ENCODE assay signal across 7 mouse cellular contexts in the genomic region with DNA sequence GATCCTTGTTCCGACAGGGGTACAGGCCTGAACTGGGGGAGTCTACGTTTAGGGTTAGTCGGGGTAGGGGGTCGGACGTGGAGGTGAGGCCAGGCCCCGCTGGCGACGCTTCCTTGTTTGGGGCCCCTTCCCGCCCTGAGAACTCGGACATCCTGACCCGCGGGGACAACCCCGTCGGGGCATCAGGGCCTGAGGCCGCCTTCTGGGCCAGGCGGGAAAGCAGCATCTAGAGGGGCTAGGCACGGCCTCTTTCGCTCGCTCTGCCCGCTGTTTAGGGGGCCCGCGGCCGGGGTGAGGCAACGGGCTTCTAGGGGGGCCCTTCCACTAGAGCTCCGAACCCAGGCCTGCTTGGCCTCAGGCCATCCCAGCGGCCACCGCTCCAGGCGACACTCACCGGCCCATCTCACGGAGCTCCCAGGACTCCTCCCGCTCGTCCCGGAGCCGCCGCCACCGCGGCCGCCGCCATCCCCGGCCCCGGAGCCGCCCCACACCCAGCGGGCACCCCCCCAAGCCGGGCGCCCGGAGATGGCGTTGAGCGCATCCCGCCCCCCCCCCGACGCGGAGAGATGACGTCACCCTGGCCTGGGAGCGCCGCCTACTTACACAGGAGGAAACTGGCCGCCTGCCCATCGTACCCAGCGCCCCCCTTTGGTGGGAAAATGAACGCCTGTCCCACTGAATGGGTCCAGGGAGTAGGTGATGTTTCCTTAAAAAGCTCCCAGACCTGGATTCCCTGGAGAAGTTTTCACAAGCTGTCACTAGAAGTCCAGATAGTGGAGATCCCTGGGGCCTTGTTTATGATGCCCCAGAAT. TPM values are rescaled to one million over a fixed set of nuclear protein-coding genes. Genes with fewer than 3 reads are reported as not detected.
DNase-seq lines count a peak whose midpoint lies in the region; ATAC-seq and TF ChIP-seq lines count a peak whose summit lies in the region.

A gene (minus strand): TSS at position 503 of the 812 bp plus-strand sequence.

- H3K36me3 ChIP-seq in embryonic facial prominence, embryonic 12.5 days = peaks cover 24% of the 10 kb centered on the region
- H3K36me3 ChIP-seq in kidney, adult 2 months (ENCODE audit: control insufficient read depth, insufficient read depth, low read length) = no peaks in the 10 kb centered on the region
- peaks cover 24% of the 10 kb centered on the region for H3K36me3 ChIP-seq in limb, embryonic 12.5 days
- H3K36me3 ChIP-seq in midbrain, embryonic 15.5 days (replicated peaks) = peaks cover 19% of the 10 kb centered on the region
- peaks cover 11% of the 10 kb centered on the region for H3K36me3 ChIP-seq in spleen, adult 2 months (ENCODE audit: control insufficient read depth, insufficient read depth, low read length)

- no peak for TF ChIP-seq POLR2A in kidney, adult 2 months (IDR thresholded peaks at IDR 0.05; ENCODE audit: low read depth, low read length)
- TF ChIP-seq POLR2A in spleen, adult 2 months (IDR thresholded peaks at IDR 0.05; ENCODE audit: low read depth, low read length) = no peak

- no peaks in the 10 kb centered on the region for H3K27me3 ChIP-seq in embryonic facial prominence, embryonic 12.5 days
- H3K27me3 ChIP-seq in kidney, adult 2 months (replicated peaks; ENCODE audit: control insufficient read depth, insufficient read depth, low read length) = no peaks in the 10 kb centered on the region
- no peaks in the 10 kb centered on the region for H3K27me3 ChIP-seq in limb, embryonic 12.5 days
- no peaks in the 10 kb centered on the region for H3K27me3 ChIP-seq in midbrain, embryonic 15.5 days (replicated peaks)
- no peaks in the 10 kb centered on the region for H3K27me3 ChIP-seq in spleen, adult 2 months (ENCODE audit: control insufficient read depth, insufficient read depth, low read length)

- WGBS in embryonic facial prominence, embryonic 12.5 days = under 1% methylated on average over 59 of the region's 59 CpGs
- WGBS in kidney, adult 2 months = under 1% methylated on average over 58 of the region's 59 CpGs
- under 1% methylated on average over 59 of the region's 59 CpGs for WGBS in limb, embryonic 12.5 days
- under 1% methylated on average over 59 of the region's 59 CpGs for WGBS in midbrain, embryonic 15.5 days
- WGBS in spleen, adult 2 months = under 1% methylated on average over 54 of the region's 59 CpGs

- H3K9me3 ChIP-seq in embryonic facial prominence, embryonic 12.5 days = no peaks in the 10 kb centered on the region
- H3K9me3 ChIP-seq in limb, embryonic 12.5 days = no peaks in the 10 kb centered on the region
- H3K9me3 ChIP-seq in midbrain, embryonic 15.5 days = no peaks in the 10 kb centered on the region

- TF ChIP-seq CTCF in kidney, adult 2 months (conservative IDR thresholded peaks at IDR 0.05; ENCODE audit: insufficient read depth, insufficient read length, low read depth, low read length) = peak; percentile 50
- peak; percentile 48; the same call in 1 of the 2 replicates for TF ChIP-seq CTCF in spleen, adult 2 months (IDR thresholded peaks at IDR 0.05; ENCODE audit: extremely low read depth, insufficient read depth, insufficient read length, insufficient replicate concordance)

- H3K27ac ChIP-seq in embryonic facial prominence, embryonic 12.5 days = peak within 1 kb of the TSS; percentile 57; the same call in 1 of the 2 replicates
- H3K27ac ChIP-seq in kidney, adult 2 months (ENCODE audit: insufficient read depth, low read depth, low read length) = peak within 1 kb of the TSS; percentile 59
- H3K27ac ChIP-seq in limb, embryonic 12.5 days = peak within 1 kb of the TSS; percentile 67; the same call in 1 of the 2 replicates
- peak within 1 kb of the TSS; percentile 69 for H3K27ac ChIP-seq in midbrain, embryonic 15.5 days
- 0 out of 2 replicates have a peak within 1 kb of the TSS, but pooled peaks have one; percentile 25 for H3K27ac ChIP-seq in spleen, adult 2 months (ENCODE audit: insufficient read depth, low read length)

- peak within 1 kb of the TSS; percentile 93 for H3K4me3 ChIP-seq in embryonic facial prominence, embryonic 12.5 days
- H3K4me3 ChIP-seq in kidney, adult 2 months (ENCODE audit: insufficient read depth, low read depth, low read length) = peak within 1 kb of the TSS; percentile 98
- H3K4me3 ChIP-seq in limb, embryonic 12.5 days (replicated peaks) = peak within 1 kb of the TSS; percentile 98
- H3K4me3 ChIP-seq in midbrain, embryonic 15.5 days = peak within 1 kb of the TSS; percentile 100
- H3K4me3 ChIP-seq in spleen, adult 2 months (ENCODE audit: extremely low read depth, insufficient read depth, insufficient read length) = peak within 1 kb of the TSS; percentile 78

- peaks cover 14% of the 10 kb centered on the region for H3K4me1 ChIP-seq in embryonic facial prominence, embryonic 12.5 days
- H3K4me1 ChIP-seq in kidney, adult 2 months (ENCODE audit: control insufficient read depth, insufficient read depth, low read length) = peaks cover 5% of the 10 kb centered on the region; the same call in 1 of the 2 replicates
- peaks cover 8% of the 10 kb centered on the region for H3K4me1 ChIP-seq in limb, embryonic 12.5 days (replicated peaks)
- peaks cover 19% of the 10 kb centered on the region for H3K4me1 ChIP-seq in midbrain, embryonic 15.5 days
- H3K4me1 ChIP-seq in spleen, adult 2 months (ENCODE audit: control insufficient read depth, insufficient read depth, insufficient read length) = peaks cover 4% of the 10 kb centered on the region; the same call in 1 of the 2 replicates

- DNase-seq in adrenal gland, postnatal 25 days = peak; percentile 87
- DNase-seq in heart, adult 18-20 months = peak; percentile 81 to 91
- peak; percentile 88 for DNase-seq in kidney, adult 2 months
- DNase-seq in spleen, adult 2 months (ENCODE audit: low read depth in 1 of 2, low spot score in 2 of 2) = peak; percentile 74

- ATAC-seq in embryonic facial prominence, embryonic 12.5 days (ENCODE audit: insufficient number of reproducible peaks, insufficient read depth, low FRiP score, low TSS enrichment) = peak; percentile 80
- peak; percentile 66; the same call in 1 of the 2 replicates for ATAC-seq in limb, embryonic 12.5 days (ENCODE audit: insufficient number of reproducible peaks, insufficient read depth, low FRiP score, low TSS enrichment, low read depth)
- ATAC-seq in midbrain, embryonic 15.5 days (replicated peaks) = peak; percentile 86

- H3K4me2 ChIP-seq in embryonic facial prominence, embryonic 12.5 days (replicated peaks) = peak within 1 kb of the TSS; percentile 93
- H3K4me2 ChIP-seq in limb, embryonic 12.5 days = peak within 1 kb of the TSS; percentile 94
- peak within 1 kb of the TSS; percentile 95 for H3K4me2 ChIP-seq in midbrain, embryonic 15.5 days

- H3K9ac ChIP-seq in embryonic facial prominence, embryonic 12.5 days = peak within 1 kb of the TSS; percentile 95
- H3K9ac ChIP-seq in limb, embryonic 12.5 days (replicated peaks) = peak within 1 kb of the TSS; percentile 99
- H3K9ac ChIP-seq in midbrain, embryonic 15.5 days = peak within 1 kb of the TSS; percentile 100

RNA-seq across cellular contexts. Expression of the gene that starts here (rescaled TPM):
- 31.0 and 41.8 TPM in 2 replicates for total RNA-seq in adrenal gland, postnatal 25 days (2021)
- 9.3 and 9.6 TPM in 2 replicates for polyA plus RNA-seq in embryonic facial prominence, embryonic 12.5 days (2016; fragmentation: Nextera tagmentation; extraction: Ambion mirVana)
- 10 to 100 TPM; 21.2 TPM for total RNA-seq in heart, adult 18-20 months (2021)
- polyA plus RNA-seq in kidney, adult 2 months (2012; rRNA removed) = 16.9 and 17.2 TPM in 2 replicates
- 9.2 and 10.0 TPM in 2 replicates for polyA plus RNA-seq in limb, embryonic 12.5 days (2016; fragmentation: Nextera tagmentation; extraction: Ambion mirVana)
- polyA plus RNA-seq in midbrain, embryonic 15.5 days (2015; fragmentation: Nextera tagmentation; extraction: Ambion mirVana) = 3.5 and 4.1 TPM in 2 replicates
- polyA plus RNA-seq in spleen, adult 2 months (2012; rRNA removed) = 7.8 and 20.8 TPM in 2 replicates

Comparison
In these comparisons a context has a peak if more than half of its experiments do, and no peak if none do; other contexts are left out.
1. Peak in every context shown above with its lines: DNase-seq, ATAC-seq, H3K4me3 ChIP-seq and H3K27ac ChIP-seq.